Mouse (Mus musculus) stomach, postnatal 0 days (tissue): ENCODE results near the gene Arpc5. TPM values are rescaled to one million over a fixed set of nuclear protein-coding genes. Genes with fewer than 3 reads are reported as not detected.
A peak's percentile ranks its signal among the peaks of the same experiment; 100 is the strongest.

Source experiments
- ATAC-seq: fragments of 200-750 bp; cut with Nextera tagmentation; 2 replicates; pipeline ENCODE4 v1.8.0; 2017; ENCODE audit not compliant: low FRiP score, low TSS enrichment
- DNase-seq: peaks from one replicate; pipeline ENCODE4 v3.0.0-alpha.2; 2016; ENCODE audit warnings: low spot score
- H3K27ac ChIP-seq: fragments of 300-500 bp; sonication (generic); replicated peaks from 2 replicates; pipeline ENCODE4 v1.5.1; 2014; ENCODE audit warnings: mild to moderate bottlenecking, control low read depth
- H3K27me3 ChIP-seq: fragments of 300-500 bp; sonication (generic); 2 replicates; pipeline ENCODE4 v1.6.1; 2014; ENCODE audit warnings: low read length; ENCODE audit not compliant: control insufficient read depth, insufficient read depth
- H3K36me3 ChIP-seq: fragments of 300-500 bp; sonication (generic); 2 replicates; pipeline ENCODE4 v1.6.1; 2014; ENCODE audit warnings: low read length, mixed read lengths; ENCODE audit not compliant: control insufficient read depth, insufficient read depth
- H3K4me1 ChIP-seq: fragments of 300-500 bp; sonication (generic); replicated peaks from 2 replicates; pipeline ENCODE4 v1.6.1; 2014; ENCODE audit warnings: antibody characterized with exemption; ENCODE audit not compliant: control insufficient read depth, insufficient read depth
- H3K4me2 ChIP-seq: fragments of 300-500 bp; sonication (generic); replicated peaks from 2 replicates; pipeline ENCODE4 v1.6.1; 2014; ENCODE audit warnings: low read depth, mild to moderate bottlenecking, control low read depth, moderate library complexity
- H3K4me3 ChIP-seq: fragments of 300-500 bp; sonication (generic); 2 replicates; pipeline ENCODE4 v1.5.1; 2014; ENCODE audit warnings: low read depth, low read length, control low read depth
- H3K9ac ChIP-seq: fragments of 300-500 bp; sonication (generic); 2 replicates; pipeline ENCODE4 v1.6.1; 2014; ENCODE audit warnings: mild to moderate bottlenecking, low read length, control low read depth, mixed read lengths
- H3K9me3 ChIP-seq: fragments of 300-500 bp; sonication (generic); 2 replicates; pipeline ENCODE4 v1.6.1; 2016; ENCODE audit warnings: low read length; ENCODE audit not compliant: control insufficient read depth
- CTCF ChIP-seq: IDR thresholded peaks from 2 replicates; pipeline ENCODE4 v1.5.1; 2016; ENCODE audit warnings: antibody characterized with exemption, low read depth, mild to moderate bottlenecking, moderate library complexity
- EP300 ChIP-seq: optimal IDR thresholded peaks from 2 replicates; pipeline ENCODE3; 2016; ENCODE audit warnings: antibody characterized with exemption
- WGBS: fragments of 180-500 bp; shearing (Covaris S2); extraction: QIAGEN DNeasy Blood & Tissue Kit; methylation state at CpG from one replicate; pipeline ENCODE4 v1.1.7; 2014; 5-methylcytosine and 5-hydroxymethylcytosine counted together
- polyA plus RNA-seq: library from polyadenylated mRNA; unstranded; fragments of >200 nt; fragmentation: Nextera tagmentation; extraction: Ambion mirVana; gene quantifications from 2 replicates; pipeline ENCODE4 v1.2.1, GENCODE M21; 2015

Arpc5 gene
- polyA plus RNA-seq, 1 experiment from 2014 or later: 355 TPM

DNA sequence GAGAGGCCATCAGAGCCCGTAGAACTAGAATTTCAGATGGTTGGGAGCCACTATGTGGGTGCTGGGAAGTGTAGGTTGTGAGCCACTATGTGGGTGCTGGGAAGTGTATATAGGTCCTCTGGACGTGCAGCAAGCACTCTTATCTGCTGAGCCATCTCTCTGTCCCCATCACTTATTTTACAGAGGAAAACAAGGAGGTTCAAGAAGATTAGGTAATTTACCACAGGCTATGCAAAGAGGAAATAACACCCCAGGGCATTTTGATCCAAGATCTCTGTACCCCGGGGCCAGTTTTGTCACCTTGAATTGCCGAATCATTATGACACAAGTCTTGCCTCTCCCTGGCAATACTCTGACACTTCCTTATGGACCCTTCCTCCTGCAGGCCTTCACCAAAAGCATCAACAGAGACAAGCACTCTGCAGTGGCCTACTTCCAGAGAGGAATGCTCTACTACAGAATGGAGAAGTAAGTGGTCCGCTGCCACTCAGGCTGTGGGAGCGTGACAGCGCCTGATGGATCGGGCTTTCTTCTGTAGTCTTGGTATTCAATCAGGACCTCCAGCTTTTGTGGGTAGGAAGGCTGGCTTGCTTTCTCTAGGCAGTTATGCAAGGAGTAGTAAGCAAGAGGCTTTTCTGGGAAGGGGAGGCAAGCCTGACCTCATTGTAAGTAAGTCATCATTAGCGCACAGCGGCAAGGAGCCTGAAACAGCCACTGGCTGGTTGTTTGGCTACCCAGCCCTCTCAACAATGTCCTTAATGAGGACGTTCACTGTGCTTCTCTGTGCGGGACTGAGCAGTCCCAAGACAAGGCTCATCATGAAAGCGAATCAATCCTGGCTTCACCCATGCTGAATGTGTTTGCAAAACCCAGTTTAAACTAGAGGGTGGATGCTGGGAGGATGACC is 44.4 kb downstream of the Arpc5 start:
- Histone ChIP-seq H3K27me3 (no peaks in the 10 kb centered on the region), H3K9ac (no peak overlapping the region), H3K4me3 (no peak overlapping the region), H3K4me2 (no peak overlapping the region), H3K9me3 (no peaks in the 10 kb centered on the region), H3K27ac (no peak overlapping the region), H3K4me1 (no peaks in the 10 kb centered on the region), H3K36me3 (no peaks in the 10 kb centered on the region)
- no peak for TF ChIP-seq EP300
- TF ChIP-seq CTCF: no peak
- 81% methylated on average over 13 of the region's 13 CpGs for WGBS
- ATAC-seq: no peak
- DNase-seq: no peak

DNA sequence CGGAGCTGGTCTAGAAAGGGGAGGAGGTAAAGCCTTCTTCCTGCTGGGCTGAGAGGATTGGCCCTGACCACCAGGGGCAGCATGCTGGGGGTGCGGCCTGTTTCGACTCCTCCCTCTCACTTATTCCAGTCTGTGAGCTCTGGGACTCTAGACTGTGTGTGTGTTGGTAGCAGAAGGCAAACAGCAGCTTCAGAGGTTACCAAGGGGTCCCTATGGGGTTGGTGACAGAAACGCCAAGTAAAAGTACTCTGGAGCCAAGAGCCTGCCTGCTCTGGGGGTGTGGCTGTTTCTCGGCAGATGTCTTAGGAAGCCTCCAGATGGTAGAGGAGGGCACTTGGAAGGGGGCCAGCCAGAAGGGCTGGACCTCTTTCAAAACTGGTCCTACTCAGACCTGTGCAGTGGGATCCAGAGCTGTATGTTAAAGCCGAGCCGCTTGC is 48.9 kb downstream of the Arpc5 start:
- no peak overlapping the region for H3K9ac ChIP-seq
- no peak overlapping the region; the same call in 1 of the 2 replicates for H3K27ac ChIP-seq
- peak; percentile 93 for ATAC-seq
- peak overlapping the region; percentile 40 for H3K4me2 ChIP-seq
- no peaks in the 10 kb centered on the region for H3K4me1 ChIP-seq
- 31% methylated on average over 7 of the region's 7 CpGs for WGBS
- peak; percentile 82 for DNase-seq
- H3K27me3 ChIP-seq: no peaks in the 10 kb centered on the region
- no peak for TF ChIP-seq EP300
- peak; percentile 74 for TF ChIP-seq CTCF
- no peaks in the 10 kb centered on the region for H3K36me3 ChIP-seq
- H3K4me3 ChIP-seq: peak overlapping the region; percentile 13; the same call in 1 of the 2 replicates
- H3K9me3 ChIP-seq: no peaks in the 10 kb centered on the region

DNA sequence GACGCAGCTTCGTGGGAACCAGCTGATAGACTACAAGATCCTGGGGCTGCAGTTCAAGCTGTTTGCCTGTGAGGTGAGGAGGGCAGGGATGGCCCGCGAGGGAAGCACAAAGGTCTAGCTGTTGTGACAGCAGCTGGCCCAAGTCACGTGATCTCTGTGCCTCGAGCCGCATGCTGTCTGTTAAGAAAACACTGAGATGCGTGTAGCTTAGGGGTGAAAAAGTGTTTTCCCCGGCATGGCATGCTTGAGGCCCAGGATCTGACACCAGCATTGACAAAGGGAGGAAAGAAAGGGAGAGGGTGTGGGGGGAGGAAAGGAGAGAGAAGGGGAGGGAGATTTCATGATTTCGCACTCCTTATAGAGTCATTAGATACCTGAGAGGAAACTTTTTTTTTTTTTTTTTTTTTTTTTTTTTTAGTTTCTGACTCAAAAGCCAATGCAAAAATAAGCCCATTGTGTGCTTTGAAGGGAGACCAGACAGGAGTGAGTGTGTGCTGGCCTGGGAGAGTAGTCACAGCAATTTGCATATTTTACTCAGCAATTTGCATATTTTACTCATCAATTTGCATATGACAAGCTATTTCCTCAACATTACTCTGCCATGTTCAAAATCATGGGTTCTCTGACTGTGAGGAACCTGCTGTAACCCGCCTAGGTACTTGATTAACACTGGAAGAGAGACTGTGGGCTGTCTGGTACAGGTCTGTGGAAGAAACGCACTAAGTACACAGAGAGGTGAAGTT is 50.9 kb downstream of the Arpc5 start:
- Histone ChIP-seq H3K4me2 (no peak overlapping the region), H3K4me1 (no peaks in the 10 kb centered on the region), H3K27ac (no peak overlapping the region), H3K4me3 (no peak overlapping the region), H3K9ac (no peak overlapping the region), H3K9me3 (no peaks in the 10 kb centered on the region), H3K36me3 (no peaks in the 10 kb centered on the region), H3K27me3 (no peaks in the 10 kb centered on the region)
- DNase-seq (no peak), ATAC-seq (no peak)
- no peak for TF ChIP-seq CTCF
- TF ChIP-seq EP300: no peak
- WGBS: 39% methylated on average over 12 of the region's 12 CpGs

DNA sequence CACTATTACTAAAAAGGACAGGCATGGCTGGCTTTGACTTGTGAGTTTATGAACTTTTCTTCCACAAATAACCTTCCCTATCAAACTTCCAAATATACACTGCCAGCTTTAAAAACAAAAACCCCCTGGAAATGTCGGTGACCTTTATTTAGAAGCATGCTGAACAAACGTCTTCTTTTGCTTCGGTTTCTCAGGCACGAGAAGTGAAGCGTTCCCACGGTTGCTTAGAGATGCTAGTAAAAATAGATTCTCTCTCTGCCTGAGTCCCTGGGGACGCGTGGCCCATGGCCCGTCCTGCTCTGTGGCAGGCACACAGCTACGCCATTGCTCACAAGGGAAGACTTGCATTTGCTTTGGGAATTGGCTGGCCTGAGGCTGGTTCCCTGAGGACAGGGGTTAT is 51.5 kb downstream of the Arpc5 start:
- ATAC-seq (no peak), DNase-seq (no peak)
- Histone ChIP-seq H3K27ac (0 out of 2 replicates have a peak overlapping the region, but pooled peaks have one; percentile 18), H3K4me2 (no peak overlapping the region), H3K36me3 (no peaks in the 10 kb centered on the region), H3K4me3 (no peak overlapping the region), H3K4me1 (no peaks in the 10 kb centered on the region), H3K9me3 (no peaks in the 10 kb centered on the region), H3K27me3 (no peaks in the 10 kb centered on the region), H3K9ac (no peak overlapping the region)
- TF ChIP-seq CTCF: no peak
- no peak for TF ChIP-seq EP300
- 35% methylated on average over 10 of the region's 10 CpGs for WGBS

DNA sequence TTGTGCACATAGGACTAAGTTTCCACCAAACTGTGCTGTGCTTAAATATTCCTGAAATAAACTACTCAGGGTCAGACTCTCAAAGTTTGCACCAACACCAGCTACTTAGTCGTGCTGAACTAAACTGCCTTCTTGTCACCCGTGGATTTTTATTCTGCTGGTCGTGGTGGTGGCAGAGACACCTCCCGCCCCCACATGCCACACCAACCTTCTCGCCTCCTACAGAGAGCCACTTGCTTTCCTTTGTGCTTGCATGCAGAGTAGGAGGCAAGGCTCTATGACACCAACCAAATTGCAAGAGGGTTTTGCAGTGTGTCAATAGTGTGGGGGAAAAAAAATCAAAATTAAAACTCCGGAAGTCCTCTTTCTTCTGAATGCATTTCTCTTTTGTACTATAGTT is 53.2 kb downstream of the Arpc5 start:
- WGBS: 78% methylated on average over 6 of the region's 6 CpGs
- Histone ChIP-seq H3K27ac (no peak overlapping the region), H3K4me2 (no peak overlapping the region), H3K4me3 (no peak overlapping the region), H3K27me3 (no peaks in the 10 kb centered on the region), H3K36me3 (no peaks in the 10 kb centered on the region), H3K9me3 (no peaks in the 10 kb centered on the region), H3K9ac (no peak overlapping the region), H3K4me1 (no peaks in the 10 kb centered on the region)
- DNase-seq (no peak), ATAC-seq (no peak)
- TF ChIP-seq EP300 (no peak), CTCF (no peak)
